Mouse (Mus musculus): Measurements from ENCODE around the gene Slc34a1. TPM values are rescaled to one million over a fixed set of nuclear protein-coding genes. Genes with fewer than 3 reads are reported as not detected.
A peak's percentile ranks its signal among the peaks of the same experiment; 100 is the strongest.

The Slc34a1 gene
- polyA plus RNA-seq, 1 experiment from 2014 or later, result 0.06 TPM

DNA sequence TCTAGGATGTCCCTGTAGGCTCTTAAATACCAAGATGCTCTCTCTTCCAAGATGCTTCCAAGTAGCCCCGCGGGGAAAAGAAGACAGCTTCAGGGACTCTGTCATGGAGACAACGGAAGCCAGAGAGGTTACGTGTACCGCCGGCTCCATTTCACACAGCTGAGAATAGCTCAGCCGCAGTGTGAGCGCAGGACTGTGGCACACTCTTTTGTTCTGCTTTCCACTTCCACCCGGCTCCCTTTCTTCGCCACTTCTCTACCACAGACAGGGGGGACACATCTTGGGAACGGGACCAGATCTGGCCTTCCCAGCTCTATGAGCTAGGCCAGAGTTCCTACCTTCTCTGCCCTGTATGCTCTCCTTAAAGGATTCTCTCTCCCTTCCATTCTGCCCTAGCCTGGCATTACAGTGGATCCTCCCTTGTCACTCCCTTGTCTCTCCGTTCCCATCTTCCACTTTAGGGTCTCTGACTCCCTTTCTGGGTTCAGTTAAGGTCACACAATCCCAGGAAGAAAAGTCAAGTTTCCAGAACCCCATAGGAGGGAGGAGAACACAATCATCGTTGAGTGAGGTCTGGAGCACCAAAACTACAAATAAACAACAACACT lies 7.9 kb downstream of the Slc34a1 start:
- Histone ChIP-seq H3K9ac (0 out of 2 replicates have a peak overlapping the region, but pooled peaks have one; percentile 26), H3K36me3 (no peaks in the 10 kb centered on the region), H3K4me1 (peaks cover 8% of the 10 kb centered on the region), H3K4me2 (replicated peaks) (peak overlapping the region; percentile 47; the same call in 1 of the 2 replicates), H3K27ac (no peak overlapping the region), H3K4me3 (no peak overlapping the region), H3K27me3 (peaks cover 7% of the 10 kb centered on the region; the same call in 1 of the 2 replicates), H3K9me3 (no peaks in the 10 kb centered on the region)
- 75% methylated on average over 13 of the region's 13 CpGs for WGBS
- no peak for ATAC-seq (ENCODE audit: low FRiP score, low read depth)

DNA sequence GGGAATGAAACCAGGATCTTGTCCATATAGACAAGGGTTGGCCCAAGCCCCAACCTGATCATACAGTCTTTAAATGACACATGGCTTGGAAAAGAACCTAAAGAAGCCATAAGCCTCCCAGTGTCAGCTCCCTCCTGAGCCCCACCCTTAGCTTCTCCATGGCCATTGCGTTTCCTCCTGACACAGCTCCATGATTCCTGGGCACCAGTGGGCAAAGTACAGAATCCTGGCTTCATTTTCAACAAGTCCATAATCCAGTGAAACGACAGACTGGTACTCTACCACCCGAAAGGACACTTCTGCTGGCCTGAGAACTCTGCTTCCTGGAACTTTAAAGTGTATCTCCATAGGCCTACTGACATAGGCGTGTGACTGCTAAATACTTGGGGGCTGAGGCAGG lies 9.4 kb downstream of the Slc34a1 start:
- ATAC-seq (ENCODE audit: low FRiP score, low read depth), result no peak
- WGBS, result 84% methylated on average over 4 of the region's 4 CpGs
- Histone ChIP-seq H3K27ac (no peak overlapping the region), H3K9ac (no peak overlapping the region), H3K4me3 (no peak overlapping the region), H3K4me2 (replicated peaks) (no peak overlapping the region), H3K27me3 (peaks cover 4% of the 10 kb centered on the region; the same call in 1 of the 2 replicates), H3K36me3 (no peaks in the 10 kb centered on the region), H3K4me1 (peaks cover 8% of the 10 kb centered on the region), H3K9me3 (no peaks in the 10 kb centered on the region)

DNA sequence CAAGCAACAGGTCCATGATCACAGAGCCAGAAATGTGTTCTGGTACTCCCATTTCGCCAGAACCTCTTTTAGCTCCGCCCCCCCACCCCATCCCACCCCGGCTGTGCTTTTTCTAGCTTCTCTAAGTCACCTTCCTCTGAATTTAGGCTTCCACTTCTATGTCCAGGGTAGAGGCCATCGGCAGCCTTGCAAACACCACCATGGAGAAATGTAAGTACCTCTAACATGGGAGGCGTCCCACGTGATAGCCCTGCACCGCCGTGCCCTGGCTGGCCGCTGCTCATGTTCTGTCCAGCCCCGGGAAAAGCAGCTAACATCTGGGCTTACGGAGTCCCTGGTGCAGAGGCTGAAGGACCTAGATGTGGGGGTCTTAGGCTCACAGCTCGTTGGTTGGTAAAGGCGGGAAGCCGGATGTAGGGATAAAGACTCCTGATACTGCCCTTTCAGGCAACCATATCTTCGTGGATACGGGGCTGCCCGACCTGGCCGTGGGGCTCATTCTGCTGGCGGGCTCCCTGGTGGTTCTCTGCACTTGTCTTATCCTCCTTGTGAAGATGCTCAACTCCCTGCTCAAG lies 10.6 kb downstream of the Slc34a1 start:
- Histone ChIP-seq H3K9ac (no peak overlapping the region), H3K4me3 (no peak overlapping the region), H3K27me3 (peaks cover 14% of the 10 kb centered on the region), H3K9me3 (no peaks in the 10 kb centered on the region), H3K4me2 (replicated peaks) (no peak overlapping the region), H3K27ac (no peak overlapping the region), H3K36me3 (no peaks in the 10 kb centered on the region), H3K4me1 (peaks cover 8% of the 10 kb centered on the region)
- ATAC-seq (ENCODE audit: low FRiP score, low read depth), result no peak
- WGBS, result 85% methylated on average over 19 of the region's 19 CpGs

- no peak overlapping the region for H3K4me2 ChIP-seq (replicated peaks)
- H3K4me1 ChIP-seq, result peaks cover 7% of the 10 kb centered on the region; the same call in 1 of the 2 replicates
- 70% methylated on average over 7 of the region's 7 CpGs for WGBS
- no peak for ATAC-seq (ENCODE audit: low FRiP score, low read depth)
- H3K27ac ChIP-seq, result no peak overlapping the region
- no peaks in the 10 kb centered on the region for H3K9me3 ChIP-seq
- H3K27me3 ChIP-seq, result peaks cover 30% of the 10 kb centered on the region
- no peak overlapping the region for H3K4me3 ChIP-seq
- H3K36me3 ChIP-seq, result no peaks in the 10 kb centered on the region
- no peak overlapping the region for H3K9ac ChIP-seq
These were observed 13.8 kb downstream of the Slc34a1 start for GRCm38 (mm10) chr13:55411826-55412225.

DNA sequence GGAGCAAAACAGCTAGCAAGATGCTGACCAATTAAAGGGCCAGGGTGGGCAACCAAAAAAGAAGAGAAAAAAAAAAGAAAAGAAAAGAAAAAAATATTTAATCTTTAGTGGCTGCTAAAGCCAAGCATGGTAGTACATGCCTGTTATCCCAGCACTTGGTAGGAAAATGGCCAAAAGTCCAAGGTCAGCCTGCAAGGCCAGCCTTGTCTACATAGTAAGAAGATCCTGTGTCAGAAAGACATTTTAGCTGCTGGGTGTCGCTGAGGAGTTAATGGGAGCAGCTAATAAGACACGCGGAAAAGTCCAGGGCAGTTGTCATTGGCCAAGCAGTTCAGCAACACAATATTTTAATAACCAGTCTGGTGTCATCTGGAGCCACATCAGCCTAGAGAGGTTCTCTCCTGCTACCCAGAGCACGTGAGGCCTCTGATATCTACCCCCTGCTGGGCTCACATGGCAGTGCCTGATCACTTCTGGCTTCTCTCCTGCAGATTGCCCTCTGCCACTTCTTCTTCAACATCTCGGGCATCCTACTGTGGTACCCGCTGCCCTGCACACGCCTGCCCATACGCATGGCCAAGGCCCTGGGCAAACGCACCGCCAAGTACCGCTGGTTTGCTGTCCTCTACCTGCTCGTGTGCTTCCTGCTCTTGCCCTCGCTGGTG lies 14.8 kb downstream of the Slc34a1 start:
- no peak overlapping the region for H3K9ac ChIP-seq
- H3K27me3 ChIP-seq, result peaks cover 38% of the 10 kb centered on the region
- no peak overlapping the region for H3K27ac ChIP-seq
- 80% methylated on average over 13 of the region's 13 CpGs for WGBS
- no peak overlapping the region for H3K4me2 ChIP-seq (replicated peaks)
- no peaks in the 10 kb centered on the region for H3K9me3 ChIP-seq
- H3K4me1 ChIP-seq, result peaks cover 7% of the 10 kb centered on the region; the same call in 1 of the 2 replicates
- H3K4me3 ChIP-seq, result no peak overlapping the region
- no peaks in the 10 kb centered on the region for H3K36me3 ChIP-seq
- ATAC-seq (ENCODE audit: low FRiP score, low read depth), result no peak

DNA sequence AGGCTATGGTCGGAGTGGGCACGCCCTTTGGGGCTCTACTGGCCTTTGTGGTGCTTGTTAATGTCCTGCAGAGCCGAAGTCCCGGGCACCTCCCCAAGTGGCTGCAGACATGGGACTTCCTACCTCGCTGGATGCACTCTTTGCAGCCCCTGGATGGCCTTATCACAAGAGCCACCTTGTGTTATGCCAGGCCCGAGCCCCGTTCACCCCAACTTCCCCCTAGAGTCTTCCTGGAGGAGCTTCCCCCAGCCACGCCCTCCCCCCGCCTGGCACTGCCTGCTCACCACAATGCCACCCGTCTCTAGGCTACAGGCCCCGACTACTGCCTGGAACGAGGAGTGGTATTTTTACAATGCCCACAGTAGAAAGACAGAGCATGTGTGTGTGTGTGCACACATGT lies 15.3 kb downstream of the Slc34a1 start:
- WGBS, result 82% methylated on average over 12 of the region's 12 CpGs
- no peaks in the 10 kb centered on the region for H3K36me3 ChIP-seq
- H3K4me1 ChIP-seq, result peaks cover 13% of the 10 kb centered on the region; the same call in 1 of the 2 replicates
- no peak overlapping the region for H3K4me2 ChIP-seq (replicated peaks)
- H3K9me3 ChIP-seq, result no peaks in the 10 kb centered on the region
- no peak overlapping the region for H3K27ac ChIP-seq
- H3K27me3 ChIP-seq, result peaks cover 44% of the 10 kb centered on the region
- no peak overlapping the region for H3K4me3 ChIP-seq
- ATAC-seq (ENCODE audit: low FRiP score, low read depth), result no peak
- no peak overlapping the region for H3K9ac ChIP-seq

- H3K4me2 ChIP-seq (replicated peaks), result peak within 1 kb of the TSS; percentile 78
- H3K9me3 ChIP-seq, result no peaks in the 10 kb centered on the region
- H3K4me1 ChIP-seq, result peaks cover 13% of the 10 kb centered on the region; the same call in 1 of the 2 replicates
- WGBS, result 11% methylated on average over 41 of the region's 41 CpGs
- peak within 1 kb of the TSS; percentile 43 for H3K4me3 ChIP-seq
- H3K27ac ChIP-seq, result no peak within 1 kb of the TSS
- H3K36me3 ChIP-seq, result no peaks in the 10 kb centered on the region
- H3K27me3 ChIP-seq, result peaks cover 55% of the 10 kb centered on the region
- ATAC-seq (ENCODE audit: low FRiP score, low read depth), result peak; percentile 49; the same call in 1 of the 2 replicates
- H3K9ac ChIP-seq, result peak within 1 kb of the TSS; percentile 66
These were observed 16.9 kb downstream of the Slc34a1 start, which contains the start of gene Pfn3 for GRCm38 (mm10) chr13:55414743-55415380. Gene Pfn3, minus strand, starts transcription at chr13:55415232.

GRCm38 (mm10) chr13:55418004-55418403 lies 20.0 kb downstream of the Slc34a1 start:
- Histone ChIP-seq H3K4me2 (replicated peaks) (peak overlapping the region; percentile 37), H3K36me3 (no peaks in the 10 kb centered on the region), H3K27ac (no peak overlapping the region), H3K4me3 (no peak overlapping the region), H3K4me1 (peaks cover 31% of the 10 kb centered on the region), H3K27me3 (peaks cover 83% of the 10 kb centered on the region), H3K9me3 (no peaks in the 10 kb centered on the region), H3K9ac (no peak overlapping the region)
- 14% methylated on average over 12 of the region's 12 CpGs for WGBS
- peak; percentile 77 for ATAC-seq (ENCODE audit: low FRiP score, low read depth)

- H3K27me3 ChIP-seq, result peaks cover 76% of the 10 kb centered on the region
- no peak overlapping the region for H3K9ac ChIP-seq
- H3K27ac ChIP-seq, result no peak overlapping the region
- no peaks in the 10 kb centered on the region for H3K9me3 ChIP-seq
- WGBS, result 81% methylated on average over 5 of the region's 5 CpGs
- peaks cover 31% of the 10 kb centered on the region for H3K4me1 ChIP-seq
- no peak for ATAC-seq (ENCODE audit: low FRiP score, low read depth)
- no peaks in the 10 kb centered on the region for H3K36me3 ChIP-seq
- no peak overlapping the region for H3K4me2 ChIP-seq (replicated peaks)
- no peak overlapping the region for H3K4me3 ChIP-seq
These were observed 21.2 kb downstream of the Slc34a1 start for GRCm38 (mm10) chr13:55419142-55419541.

GRCm38 (mm10) chr13:55420018-55420932 lies 22.3 kb downstream of the Slc34a1 start:
- Histone ChIP-seq H3K4me3 (peak overlapping the region; percentile 31), H3K4me2 (replicated peaks) (peak overlapping the region; percentile 57), H3K27ac (no peak overlapping the region), H3K9me3 (no peaks in the 10 kb centered on the region), H3K4me1 (peaks cover 24% of the 10 kb centered on the region), H3K36me3 (no peaks in the 10 kb centered on the region), H3K27me3 (peaks cover 64% of the 10 kb centered on the region), H3K9ac (no peak overlapping the region)
- no peak for ATAC-seq (ENCODE audit: low FRiP score, low read depth)
- 27% methylated on average over 51 of the region's 51 CpGs for WGBS
